In genomic region chr15:84509981-84510380, GRCm38 (mm10) we compare ENCODE assay signal across 10 mouse cellular contexts. TPM values are rescaled to one million over a fixed set of nuclear protein-coding genes. Genes with fewer than 3 reads are reported as not detected.
DNase-seq lines count a peak whose midpoint lies in the region; ATAC-seq and TF ChIP-seq lines count a peak whose summit lies in the region.
"Had no signal": no experiment of that assay in that cellular context is flagged by ENCODE, and none has a peak within 500 bp of the region (broad histone marks: within the 10 kb centered on the region; RNA-seq: fewer than 3 reads in every experiment).

No protein-coding gene starts in this region.

- 62% methylated on average over 16 of the region's 16 CpGs for WGBS in neural tube, embryonic 14.5 days
- 62% methylated on average over 16 of the region's 16 CpGs for WGBS in neural tube, embryonic 15.5 days
- 44% methylated on average over 16 of the region's 16 CpGs for WGBS in cerebellum, adult 2 months

- H3K4me1 ChIP-seq in neural tube, embryonic 14.5 days (ENCODE audit: control insufficient read depth, insufficient read depth, low read length): 0 out of 2 replicates have a peak, but pooled peaks cover 6% of the 10 kb centered on the region
- H3K4me1 ChIP-seq in neural tube, embryonic 15.5 days: peaks cover 26% of the 10 kb centered on the region
- H3K4me1 ChIP-seq in cerebellum, adult 2 months (ENCODE audit: control insufficient read depth, insufficient read depth, low read length): no peaks in the 10 kb centered on the region

- ATAC-seq in neural tube, embryonic 14.5 days (ENCODE audit: low read depth): peak; percentile 34; the same call in 1 of the 2 replicates
- no peak; the same call in 1 of the 2 replicates for ATAC-seq in neural tube, embryonic 15.5 days (ENCODE audit: low FRiP score)
- no peak for ATAC-seq in erythroblast, adult 5-6 weeks (replicated peaks; ENCODE audit: low FRiP score, poor library complexity, severe bottlenecking)

- TF ChIP-seq CTCF in cerebellum, adult 2 months (IDR thresholded peaks at IDR 0.05; ENCODE audit: borderline replicate concordance, insufficient read depth, low read depth, low read length): no peak

- H3K4me3 ChIP-seq in neural tube, embryonic 14.5 days (ENCODE audit: low read depth, low read length): no peak overlapping the region
- no peak overlapping the region for H3K4me3 ChIP-seq in neural tube, embryonic 15.5 days (replicated peaks)
- H3K4me3 ChIP-seq in cerebellum, adult 2 months (replicated peaks; ENCODE audit: insufficient read depth, low read depth, low read length): no peak overlapping the region

- no peak overlapping the region for H3K4me2 ChIP-seq in neural tube, embryonic 14.5 days (ENCODE audit: low read depth, low read length)
- no peak overlapping the region for H3K4me2 ChIP-seq in neural tube, embryonic 15.5 days

- H3K27me3 ChIP-seq in neural tube, embryonic 14.5 days (ENCODE audit: control insufficient read depth, insufficient read depth, low read length): no peaks in the 10 kb centered on the region
- H3K27me3 ChIP-seq in neural tube, embryonic 15.5 days (replicated peaks): no peaks in the 10 kb centered on the region
- H3K27me3 ChIP-seq in cerebellum, adult 2 months (ENCODE audit: control insufficient read depth, insufficient read depth, low read length): no peaks in the 10 kb centered on the region

- no peak overlapping the region for H3K27ac ChIP-seq in neural tube, embryonic 14.5 days (ENCODE audit: low read depth, low read length)
- no peak overlapping the region for H3K27ac ChIP-seq in neural tube, embryonic 15.5 days (replicated peaks)
- no peak overlapping the region for H3K27ac ChIP-seq in cerebellum, adult 2 months (ENCODE audit: insufficient read depth, low read length)
- H3K27ac ChIP-seq: liver, embryonic 14.5 days had no signal

- no peak overlapping the region for H3K9ac ChIP-seq in neural tube, embryonic 14.5 days (replicated peaks; ENCODE audit: low read depth, low read length)
- H3K9ac ChIP-seq in neural tube, embryonic 15.5 days (replicated peaks): no peak overlapping the region
- H3K9ac ChIP-seq: liver, embryonic 14.5 days had no signal

- no peaks in the 10 kb centered on the region for H3K9me3 ChIP-seq in neural tube, embryonic 14.5 days (ENCODE audit: control insufficient read depth, low read length)
- no peaks in the 10 kb centered on the region for H3K9me3 ChIP-seq in neural tube, embryonic 15.5 days (replicated peaks)

- peak; percentile 17 for DNase-seq in adrenal gland, postnatal 10 days
- DNase-seq in adrenal gland, adult 18-20 months (ENCODE audit: low spot score in 2 of 2): no peak
- peak; percentile 40 to 42 for DNase-seq in layer of hippocampus, postnatal 10 days (ENCODE audit: low spot score in 2 of 2)
- DNase-seq in right cerebral cortex, postnatal 36 days (ENCODE audit: low spot score in 2 of 2): peak; percentile 54 to 66
- DNase-seq in cerebellum, adult 2 months: no peak
- DNase-seq: kidney, adult 8-10 months had no signal

- no peak for TF ChIP-seq POLR2A in cerebellum, adult 2 months (IDR thresholded peaks at IDR 0.05; ENCODE audit: borderline replicate concordance, insufficient read depth, low read length)

- H3K36me3 ChIP-seq in neural tube, embryonic 14.5 days (ENCODE audit: control insufficient read depth, insufficient read depth, low read length): no peaks in the 10 kb centered on the region
- no peaks in the 10 kb centered on the region for H3K36me3 ChIP-seq in neural tube, embryonic 15.5 days

RNA-seq across cellular contexts. Expression of gene Rtl6, which starts 47.6 kb away (rescaled TPM):
- total RNA-seq in adrenal gland, postnatal 10 days (2021): 1 to 10 TPM; 6.6 to 9.5 TPM
- total RNA-seq in adrenal gland, adult 18-20 months (2021): 1 to 10 TPM; 3.5 to 4.3 TPM
- polyA plus RNA-seq in neural tube, embryonic 14.5 days (2014; fragmentation: Nextera tagmentation; extraction: Ambion mirVana): 27.6 and 41.1 TPM in 2 replicates
- 46.5 and 55.0 TPM in 2 replicates for polyA plus RNA-seq in neural tube, embryonic 15.5 days (2015; fragmentation: Nextera tagmentation; extraction: Ambion mirVana)
- total RNA-seq in layer of hippocampus, postnatal 10 days (2021): 10 to 100 TPM; 60.6 to 65.2 TPM
- polyA plus RNA-seq in cerebellum, adult 2 months (2012; rRNA removed): 21.6 and 22.6 TPM in 2 replicates
- total RNA-seq in erythroblast, adult 5-6 weeks (2015; ENCODE audit: low replicate concordance): 0.58 TPM in 1 of 2 replicates, not detected in the other
- total RNA-seq in erythroblast, adult 5-6 weeks (2017; ENCODE audit: low replicate concordance): 0.42 and 0.77 TPM in 2 replicates

Comparison
In these comparisons a context has a peak if more than half of its experiments do, and no peak if none do; other contexts are left out.
1. DNase-seq: peak in adrenal gland, postnatal 10 days (single experiment), layer of hippocampus, postnatal 10 days (2 of 2) and right cerebral cortex, postnatal 36 days (2 of 2); none in adrenal gland, adult 18-20 months (0 of 2) and cerebellum, adult 2 months (0 of 2).
2. RNA of gene Rtl6, which starts 47.6 kb away (total RNA-seq): 60.6 to 65.2 TPM in layer of hippocampus, postnatal 10 days; 6.6 to 9.5 TPM in adrenal gland, postnatal 10 days, 3.5 to 4.3 TPM in adrenal gland, adult 18-20 months and 0.42 to 0.77 TPM in erythroblast, adult 5-6 weeks; every median in the first group is over 4 times any median in the second.